Mouse (Mus musculus): ENCODE results near the gene Cecr2. TPM values are rescaled to one million over a fixed set of nuclear protein-coding genes. Genes with fewer than 3 reads are reported as not detected.
A peak's percentile ranks its signal among the peaks of the same experiment; 100 is the strongest.
"Not testable (repeated sequence)": the region's sequence is repeated elsewhere in the genome, so short reads cannot be mapped to it uniquely, and the experiment has no call there.

The Cecr2 gene
- polyA plus RNA-seq, 1 experiment from 2014 or later = 3.9 TPM

GRCm38 (mm10) chr6:120641866-120642378, 24.2 kb upstream of the Cecr2 start:
- H3K36me3 ChIP-seq (ENCODE audit: insufficient read depth, low read length) = no peaks in the 10 kb centered on the region
- H3K4me2 ChIP-seq (replicated peaks; ENCODE audit: low read depth, low read length) = no peak overlapping the region
- peaks cover 14% of the 10 kb centered on the region; the same call in 1 of the 2 replicates for H3K4me1 ChIP-seq (ENCODE audit: insufficient read depth, low read length)
- no peaks in the 10 kb centered on the region for H3K27me3 ChIP-seq (ENCODE audit: insufficient read depth, low read length)
- H3K27ac ChIP-seq (ENCODE audit: low read length) = no peak overlapping the region
- WGBS = 83% methylated on average over 11 of the region's 11 CpGs
- H3K9ac ChIP-seq (replicated peaks; ENCODE audit: low read length) = no peak overlapping the region
- no peak for ATAC-seq (ENCODE audit: low FRiP score, low TSS enrichment)
- H3K9me3 ChIP-seq (ENCODE audit: low read length) = no peaks in the 10 kb centered on the region
- no peak overlapping the region for H3K4me3 ChIP-seq (ENCODE audit: low read length)

- no peaks in the 10 kb centered on the region for H3K36me3 ChIP-seq (ENCODE audit: insufficient read depth, low read length)
- no peaks in the 10 kb centered on the region for H3K9me3 ChIP-seq (ENCODE audit: low read length)
- peaks cover 14% of the 10 kb centered on the region; the same call in 1 of the 2 replicates for H3K4me1 ChIP-seq (ENCODE audit: insufficient read depth, low read length)
- peak overlapping the region; percentile 76; the same call in 1 of the 2 replicates for H3K27ac ChIP-seq (ENCODE audit: low read length)
- H3K9ac ChIP-seq (replicated peaks; ENCODE audit: low read length) = no peak overlapping the region
- 24% methylated on average over 7 of the region's 7 CpGs for WGBS
- no peak overlapping the region for H3K4me2 ChIP-seq (replicated peaks; ENCODE audit: low read depth, low read length)
- H3K4me3 ChIP-seq (ENCODE audit: low read length) = no peak overlapping the region
- no peaks in the 10 kb centered on the region for H3K27me3 ChIP-seq (ENCODE audit: insufficient read depth, low read length)
- ATAC-seq (ENCODE audit: low FRiP score, low TSS enrichment) = peak; percentile 13; the same call in 1 of the 2 replicates
Measured at GRCm38 (mm10) chr6:120643776-120644175, 22.4 kb upstream of the Cecr2 start.

- H3K9me3 ChIP-seq (ENCODE audit: low read length) = no peaks in the 10 kb centered on the region
- H3K4me3 ChIP-seq (ENCODE audit: low read length) = no peak overlapping the region
- no peak overlapping the region for H3K9ac ChIP-seq (replicated peaks; ENCODE audit: low read length)
- 54% methylated on average over 23 of the region's 23 CpGs for WGBS
- no peak overlapping the region for H3K4me2 ChIP-seq (replicated peaks; ENCODE audit: low read depth, low read length)
- peaks cover 14% of the 10 kb centered on the region; the same call in 1 of the 2 replicates for H3K4me1 ChIP-seq (ENCODE audit: insufficient read depth, low read length)
- no peaks in the 10 kb centered on the region for H3K27me3 ChIP-seq (ENCODE audit: insufficient read depth, low read length)
- peak overlapping the region; percentile 76 for H3K27ac ChIP-seq (ENCODE audit: low read length)
- H3K36me3 ChIP-seq (ENCODE audit: insufficient read depth, low read length) = no peaks in the 10 kb centered on the region
- peak; percentile 70 for ATAC-seq (ENCODE audit: low FRiP score, low TSS enrichment)
Measured at GRCm38 (mm10) chr6:120644346-120645299, 21.5 kb upstream of the Cecr2 start.

- not testable (repeated sequence) for H3K36me3 ChIP-seq (ENCODE audit: insufficient read depth, low read length); H3K4me3 ChIP-seq (ENCODE audit: low read length); H3K27ac ChIP-seq (ENCODE audit: low read length); H3K27me3 ChIP-seq (ENCODE audit: insufficient read depth, low read length); H3K9ac ChIP-seq (replicated peaks; ENCODE audit: low read length); H3K4me2 ChIP-seq (replicated peaks; ENCODE audit: low read depth, low read length); ATAC-seq (ENCODE audit: low FRiP score, low TSS enrichment); H3K9me3 ChIP-seq (ENCODE audit: low read length)
- 97% methylated on average over 3 of the region's 4 CpGs for WGBS
- peaks cover 14% of the 10 kb centered on the region; the same call in 1 of the 2 replicates for H3K4me1 ChIP-seq (ENCODE audit: insufficient read depth, low read length)
Measured at GRCm38 (mm10) chr6:120647246-120648028, 18.7 kb upstream of the Cecr2 start.

GRCm38 (mm10) chr6:120648205-120648604, 18.0 kb upstream of the Cecr2 start:
- no peak overlapping the region for H3K4me3 ChIP-seq (ENCODE audit: low read length)
- no peak overlapping the region for H3K27ac ChIP-seq (ENCODE audit: low read length)
- WGBS = 62% methylated on average over 5 of the region's 5 CpGs
- H3K27me3 ChIP-seq (ENCODE audit: insufficient read depth, low read length) = no peaks in the 10 kb centered on the region
- no peak for ATAC-seq (ENCODE audit: low FRiP score, low TSS enrichment)
- no peaks in the 10 kb centered on the region for H3K9me3 ChIP-seq (ENCODE audit: low read length)
- H3K4me2 ChIP-seq (replicated peaks; ENCODE audit: low read depth, low read length) = no peak overlapping the region
- H3K9ac ChIP-seq (replicated peaks; ENCODE audit: low read length) = no peak overlapping the region
- H3K36me3 ChIP-seq (ENCODE audit: insufficient read depth, low read length) = no peaks in the 10 kb centered on the region
- peaks cover 14% of the 10 kb centered on the region; the same call in 1 of the 2 replicates for H3K4me1 ChIP-seq (ENCODE audit: insufficient read depth, low read length)

- Histone ChIP-seq H3K4me3 (ENCODE audit: low read length) (no peak overlapping the region), H3K27me3 (ENCODE audit: insufficient read depth, low read length) (no peaks in the 10 kb centered on the region), H3K9me3 (ENCODE audit: low read length) (no peaks in the 10 kb centered on the region), H3K4me2 (replicated peaks; ENCODE audit: low read depth, low read length) (no peak overlapping the region), H3K4me1 (ENCODE audit: insufficient read depth, low read length) (no peaks in the 10 kb centered on the region), H3K9ac (replicated peaks; ENCODE audit: low read length) (no peak overlapping the region), H3K27ac (ENCODE audit: low read length) (no peak overlapping the region), H3K36me3 (ENCODE audit: insufficient read depth, low read length) (no peaks in the 10 kb centered on the region)
- no peak for ATAC-seq (ENCODE audit: low FRiP score, low TSS enrichment)
- 54% methylated on average over 7 of the region's 7 CpGs for WGBS
Measured at GRCm38 (mm10) chr6:120652666-120653065, 13.5 kb upstream of the Cecr2 start.

- WGBS = 84% methylated on average over 3 of the region's 3 CpGs
Measured at GRCm38 (mm10) chr6:120655702-120656101, 10.5 kb upstream of the Cecr2 start.

GRCm38 (mm10) chr6:120658848-120659247, 7.3 kb upstream of the Cecr2 start:
- WGBS = 38% methylated on average over 7 of the region's 7 CpGs
- Histone ChIP-seq H3K4me1 (ENCODE audit: insufficient read depth, low read length) (no peaks in the 10 kb centered on the region), H3K4me3 (ENCODE audit: low read length) (no peak overlapping the region), H3K9ac (replicated peaks; ENCODE audit: low read length) (no peak overlapping the region), H3K27ac (ENCODE audit: low read length) (no peak overlapping the region), H3K9me3 (ENCODE audit: low read length) (no peaks in the 10 kb centered on the region), H3K36me3 (ENCODE audit: insufficient read depth, low read length) (no peaks in the 10 kb centered on the region), H3K27me3 (ENCODE audit: insufficient read depth, low read length) (no peaks in the 10 kb centered on the region), H3K4me2 (replicated peaks; ENCODE audit: low read depth, low read length) (no peak overlapping the region)
- ATAC-seq (ENCODE audit: low FRiP score, low TSS enrichment) = no peak

More at GRCm38 (mm10) chr6:120655702-120656101, 10.5 kb upstream of the Cecr2 start:
- H3K9ac ChIP-seq (replicated peaks; ENCODE audit: low read length) = no peak overlapping the region
- no peak overlapping the region for H3K4me2 ChIP-seq (replicated peaks; ENCODE audit: low read depth, low read length)
- H3K4me3 ChIP-seq (ENCODE audit: low read length) = no peak overlapping the region
- H3K36me3 ChIP-seq (ENCODE audit: insufficient read depth, low read length) = no peaks in the 10 kb centered on the region
- H3K4me1 ChIP-seq (ENCODE audit: insufficient read depth, low read length) = no peaks in the 10 kb centered on the region
- H3K9me3 ChIP-seq (ENCODE audit: low read length) = no peaks in the 10 kb centered on the region
- H3K27me3 ChIP-seq (ENCODE audit: insufficient read depth, low read length) = no peaks in the 10 kb centered on the region
- H3K27ac ChIP-seq (ENCODE audit: low read length) = no peak overlapping the region
- ATAC-seq (ENCODE audit: low FRiP score, low TSS enrichment) = no peak

- H3K27ac ChIP-seq (ENCODE audit: low read length) = peak overlapping the region; percentile 97
- peak overlapping the region; percentile 80 for H3K4me2 ChIP-seq (replicated peaks; ENCODE audit: low read depth, low read length)
- no peaks in the 10 kb centered on the region for H3K36me3 ChIP-seq (ENCODE audit: insufficient read depth, low read length)
- peak overlapping the region; percentile 84 for H3K4me3 ChIP-seq (ENCODE audit: low read length)
- ATAC-seq (ENCODE audit: low FRiP score, low TSS enrichment) = peak; percentile 75
- WGBS = 0% methylated on average over 21 of the region's 21 CpGs
- H3K9me3 ChIP-seq (ENCODE audit: low read length) = no peaks in the 10 kb centered on the region
- H3K9ac ChIP-seq (replicated peaks; ENCODE audit: low read length) = peak overlapping the region; percentile 87
- peaks cover 13% of the 10 kb centered on the region for H3K4me1 ChIP-seq (ENCODE audit: insufficient read depth, low read length)
- no peaks in the 10 kb centered on the region for H3K27me3 ChIP-seq (ENCODE audit: insufficient read depth, low read length)
Measured at GRCm38 (mm10) chr6:120665415-120665815, 754 bp upstream of the Cecr2 start.

All from kidney, embryonic 16.5 days (tissue).